ENCODE assay signal across 21 mouse cellular contexts in the genomic region with DNA sequence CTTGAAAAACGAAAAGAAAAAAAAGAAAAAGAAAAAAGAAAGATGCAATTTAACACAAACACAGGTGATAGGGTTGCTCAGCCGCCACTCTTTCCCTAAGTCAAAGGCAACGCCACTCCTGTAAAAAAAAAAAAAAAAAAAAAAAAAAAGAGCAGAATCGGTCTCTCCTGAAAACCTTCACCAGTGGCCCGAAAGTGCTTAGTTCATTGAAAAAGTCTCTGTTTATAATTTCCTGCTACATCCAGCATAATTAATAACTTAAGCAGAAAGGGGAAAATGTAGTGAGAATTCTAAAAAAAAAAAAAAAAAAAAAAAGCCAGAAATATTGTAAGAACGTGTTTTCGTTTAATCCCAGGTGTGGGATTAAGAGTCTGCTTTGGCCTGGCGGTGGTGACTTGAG. TPM values are rescaled to one million over a fixed set of nuclear protein-coding genes. Genes with fewer than 3 reads are reported as not detected.
DNase-seq lines count a peak whose midpoint lies in the region; ATAC-seq and TF ChIP-seq lines count a peak whose summit lies in the region.
"Had no signal": no experiment of that assay in that cellular context is flagged by ENCODE, and none has a peak within 500 bp of the region (broad histone marks: within the 10 kb centered on the region; RNA-seq: fewer than 3 reads in every experiment).

No protein-coding gene starts in this region.

- TF ChIP-seq POLR2A in MEL (IDR thresholded peaks at IDR 0.05; ENCODE audit: control insufficient read depth in 1 of 2, insufficient read depth in 1 of 2, low read depth in 1 of 2, low read length in 2 of 2, poor library complexity in 1 of 2): no peak

- H3K79me2 ChIP-seq in MEL (ENCODE audit: control insufficient read depth, insufficient read depth, low read length, poor library complexity): no peaks in the 10 kb centered on the region

- H3K27me3 ChIP-seq in MEL (ENCODE audit: control insufficient read depth in 1 of 2, insufficient read depth in 2 of 2, low read length in 2 of 2): no peaks in the 10 kb centered on the region
- H3K27me3 ChIP-seq in lung, postnatal 0 days (replicated peaks; ENCODE audit: insufficient read depth, low read length): no peaks in the 10 kb centered on the region
- H3K27me3 ChIP-seq: CH12.LX, Patski had no signal

- H3K9ac ChIP-seq in ES-E14 (ENCODE audit: insufficient read depth, low read depth, low read length, poor library complexity, severe bottlenecking) (no peak overlapping the region), MEL (ENCODE audit: control insufficient read depth, low read depth, low read length, poor library complexity, severe bottlenecking) (no peak overlapping the region)
- H3K9ac ChIP-seq in lung, postnatal 0 days (replicated peaks; ENCODE audit: low read depth): no peak overlapping the region

- H3K9me3 ChIP-seq in ES-E14 (ENCODE audit: control insufficient read depth, insufficient read depth, low read depth, low read length) (no peaks in the 10 kb centered on the region), MEL (replicated peaks; ENCODE audit: insufficient read depth, low read length) (no peaks in the 10 kb centered on the region)
- H3K9me3 ChIP-seq in lung, postnatal 0 days (ENCODE audit: low read length): no peaks in the 10 kb centered on the region
- H3K9me3 ChIP-seq: G1E had no signal

- no peak overlapping the region for H3K4me2 ChIP-seq in lung, postnatal 0 days (replicated peaks; ENCODE audit: low read depth, low read length)

- no peak for TF ChIP-seq RAD21 in MEL (IDR thresholded peaks at IDR 0.05; ENCODE audit: low read depth, low read length)

- no peak for DNase-seq in ES-E14 (ENCODE audit: low read depth, low spot score)
- no peak for DNase-seq in MEL (ENCODE audit: low read depth, low spot score)
- no peak for DNase-seq in testis, postnatal 10 days (ENCODE audit: low spot score)
- DNase-seq in lung, postnatal 0 days (ENCODE audit: low spot score): no peak
- DNase-seq: adrenal gland, adult 2 months; adrenal gland, adult 8-10 months; adrenal gland, postnatal 10 days; adrenal gland, postnatal 14 days; adrenal gland, postnatal 25 days; adrenal gland, postnatal 36 days; B cell, adult 2 months; cerebellum, adult 11 months; cerebellum, adult 11-12 months; cerebellum, adult 18-20 months; cerebellum, adult 2 months; cerebellum, adult 8-10 months had no signal

- TF ChIP-seq CTCF in MEL (IDR thresholded peaks at IDR 0.05 in 2 of 3, conservative IDR thresholded peaks at IDR 0.05 in 1 of 3; ENCODE audit: control insufficient read depth in 1 of 3, insufficient read depth in 1 of 3, low read depth in 2 of 3, low read length in 3 of 3, poor library complexity in 1 of 3, severe bottlenecking in 1 of 3): no peak
- TF ChIP-seq CTCF in lung, postnatal 0 days (IDR thresholded peaks at IDR 0.05): no peak

- no peaks in the 10 kb centered on the region for H3K36me3 ChIP-seq in ES-E14 (ENCODE audit: control insufficient read depth, insufficient read depth, low read length, poor library complexity, severe bottlenecking)
- H3K36me3 ChIP-seq in MEL (ENCODE audit: control insufficient read depth in 1 of 2, insufficient read depth in 2 of 2, low read length in 2 of 2): peaks cover 0 to 2% of the 10 kb centered on the region in 2 experiments; a peak in 1 of 4 replicates
- no peaks in the 10 kb centered on the region for H3K36me3 ChIP-seq in lung, postnatal 0 days (ENCODE audit: insufficient read depth, low read length)
- H3K36me3 ChIP-seq: G1E had no signal

- H3K27ac ChIP-seq in ES-E14 (ENCODE audit: insufficient read depth, low read depth, low read length, poor library complexity, severe bottlenecking) (no peak overlapping the region), MEL (ENCODE audit: control insufficient read depth, low read depth, low read length) (no peak overlapping the region)
- H3K27ac ChIP-seq in lung, postnatal 0 days (ENCODE audit: low read length): no peak overlapping the region

- peaks cover 0 to 2% of the 10 kb centered on the region in 2 experiments; a peak in 1 of 4 replicates for H3K4me1 ChIP-seq in ES-E14 (ENCODE audit: control insufficient read depth in 2 of 2, insufficient read depth in 2 of 2, low read length in 2 of 2, poor library complexity in 1 of 2)
- peaks cover 0 to 3% of the 10 kb centered on the region in 2 experiments; a peak in 2 of 4 replicates for H3K4me1 ChIP-seq in MEL (ENCODE audit: control insufficient read depth in 1 of 2, insufficient read depth in 2 of 2, low read length in 2 of 2)
- H3K4me1 ChIP-seq in lung, postnatal 0 days (ENCODE audit: insufficient read depth, low read depth, low read length): no peaks in the 10 kb centered on the region

- WGBS in lung, postnatal 0 days: 76% methylated on average over 8 of the region's 8 CpGs

- H3K4me3 ChIP-seq in ES-E14 (ENCODE audit: insufficient read depth in 1 of 2, low read depth in 1 of 2, low read length in 2 of 2, poor library complexity in 1 of 2, severe bottlenecking in 1 of 2) (no peak overlapping the region), MEL (ENCODE audit: control insufficient read depth in 1 of 2, insufficient read depth in 1 of 2, low read depth in 2 of 2, low read length in 2 of 2) (no peak overlapping the region)
- no peak overlapping the region for H3K4me3 ChIP-seq in lung, postnatal 0 days (ENCODE audit: low read depth, low read length)

- no peak for TF ChIP-seq EP300 in MEL (IDR thresholded peaks at IDR 0.05; ENCODE audit: low read depth in 1 of 2, low read length in 2 of 2)
- no peak for TF ChIP-seq EP300 in lung, postnatal 0 days (IDR thresholded peaks at IDR 0.05)

- in situ Hi-C loops in ES-E14 (cut with MboI; ENCODE audit: low sequenced_read_pairs in 2 of 2, unreplicated experiment in 2 of 2): no loop called here

- no peak for ATAC-seq in lung, postnatal 0 days
- ATAC-seq: activated CD4-positive, CD25-positive, alpha-beta regulatory T cell, adult 4 months; CD4-positive, CD25-positive, alpha-beta regulatory T cell, adult 4 months; Patski had no signal

TF ChIP-seq in ES-E14, 5 proteins besides CTCF, POLR2A, EP300 and RAD21:
- TF ChIP-seq ZNF384 (IDR thresholded peaks at IDR 0.05; ENCODE audit: low read depth, low read length) (peak; percentile 65; the same call in 1 of the 2 replicates), CHD2 (IDR thresholded peaks at IDR 0.05; ENCODE audit: low read depth, low read length) (no peak)

TF ChIP-seq in MEL, 35 proteins besides CTCF, POLR2A, EP300 and RAD21:
- TF ChIP-seq MAZ (IDR thresholded peaks at IDR 0.05; ENCODE audit: low read depth, low read length) (no peak), MYC (IDR thresholded peaks at IDR 0.05; ENCODE audit: low read depth, low read length) (no peak), HCFC1 (IDR thresholded peaks at IDR 0.05; ENCODE audit: low read depth, low read length) (no peak), ZNF384 (IDR thresholded peaks at IDR 0.05; ENCODE audit: low read depth, low read length) (peak; percentile 55)

RNA-seq across cellular contexts. Expression of gene Med18, which starts 19.2 kb away (rescaled TPM):
- total RNA-seq in ES-E14 (2012; rRNA removed) (29.7 and 32.8 TPM in 2 replicates), MEL (2012; rRNA removed) (26.8 and 32.9 TPM in 2 replicates)
- 10 to 100 TPM in 1 of 2 experiments, not detected in 1; 13.4 TPM for polyA plus RNA-seq in MEL (2012; ENCODE audit: insufficient read depth in 1 of 2, insufficient read length in 2 of 2, low read depth in 1 of 2, low replicate concordance in 2 of 2, missing spikeins in 1 of 2)
- polyA plus RNA-seq in lung, postnatal 0 days (2015; fragmentation: Nextera tagmentation; extraction: Ambion mirVana): 10.4 and 11.3 TPM in 2 replicates

RNA-seq across cellular contexts. Expression of gene Phactr4, which starts 22.2 kb away (rescaled TPM):
- 4.0 and 7.8 TPM in 2 replicates for total RNA-seq in ES-E14 (2012; rRNA removed)
- 5.6 and 7.2 TPM in 2 replicates for total RNA-seq in MEL (2012; rRNA removed)
- polyA plus RNA-seq in MEL (2012; ENCODE audit: insufficient read depth in 1 of 2, insufficient read length in 2 of 2, low read depth in 1 of 2, low replicate concordance in 2 of 2, missing spikeins in 1 of 2): 10 to 100 TPM; 28.7 to 79.5 TPM
- polyA plus RNA-seq in lung, postnatal 0 days (2015; fragmentation: Nextera tagmentation; extraction: Ambion mirVana): 13.4 and 15.3 TPM in 2 replicates
